Mouse (Mus musculus) limb, embryonic 12.5 days (tissue): ENCODE measurements around the gene Nfix. TPM values are rescaled to one million over a fixed set of nuclear protein-coding genes. Genes with fewer than 3 reads are reported as not detected.

Experiments
- ATAC-seq: fragments of 200-750 bp; cut with Nextera tagmentation; 2 replicates; pipeline ENCODE4 v1.8.0; 2017; ENCODE audit warnings: low read depth, moderate TSS enrichment; ENCODE audit not compliant: insufficient number of reproducible peaks, insufficient read depth, low FRiP score, low TSS enrichment
- H3K27ac ChIP-seq: fragments of 300-500 bp; sonication (generic); 2 replicates; pipeline ENCODE4 v1.5.1; 2016; ENCODE audit warnings: mild to moderate bottlenecking, moderate library complexity
- H3K27me3 ChIP-seq: fragments of 300-500 bp; sonication (generic); 2 replicates; pipeline ENCODE4 v1.6.1; 2016; ENCODE audit warnings: mild to moderate bottlenecking, moderate library complexity
- H3K36me3 ChIP-seq: fragments of 300-500 bp; sonication (generic); 2 replicates; pipeline ENCODE4 v1.6.1; 2016; ENCODE audit warnings: mild to moderate bottlenecking, moderate library complexity
- H3K4me1 ChIP-seq: fragments of 300-500 bp; sonication (generic); replicated peaks from 2 replicates; pipeline ENCODE4 v1.6.1; 2016
- H3K4me2 ChIP-seq: fragments of 300-500 bp; sonication (generic); 2 replicates; pipeline ENCODE4 v1.6.1; 2016; ENCODE audit warnings: mild to moderate bottlenecking, moderate library complexity
- H3K4me3 ChIP-seq: fragments of 300-500 bp; sonication (generic); replicated peaks from 2 replicates; pipeline ENCODE4 v1.5.1; 2016; ENCODE audit warnings: mild to moderate bottlenecking
- H3K9ac ChIP-seq: fragments of 300-500 bp; sonication (generic); replicated peaks from 2 replicates; pipeline ENCODE4 v1.6.1; 2016; ENCODE audit warnings: mild to moderate bottlenecking, moderate library complexity
- H3K9me3 ChIP-seq: fragments of 300-500 bp; sonication (generic); 2 replicates; pipeline ENCODE4 v1.6.1; 2016; ENCODE audit warnings: mild to moderate bottlenecking, moderate library complexity
- WGBS: fragments of 180-500 bp; shearing (Covaris S2); methylation state at CpG from one replicate; pipeline ENCODE4 v1.1.7; 2016; 5-methylcytosine and 5-hydroxymethylcytosine counted together
- polyA plus RNA-seq: library from polyadenylated mRNA; unstranded; fragments of >200 nt; fragmentation: Nextera tagmentation; extraction: Ambion mirVana; gene quantifications from 2 replicates; pipeline ENCODE4 v1.2.1, GENCODE M21; 2016

Gene Nfix
- polyA plus RNA-seq: 14.5 and 18.1 TPM in 2 replicates

DNA sequence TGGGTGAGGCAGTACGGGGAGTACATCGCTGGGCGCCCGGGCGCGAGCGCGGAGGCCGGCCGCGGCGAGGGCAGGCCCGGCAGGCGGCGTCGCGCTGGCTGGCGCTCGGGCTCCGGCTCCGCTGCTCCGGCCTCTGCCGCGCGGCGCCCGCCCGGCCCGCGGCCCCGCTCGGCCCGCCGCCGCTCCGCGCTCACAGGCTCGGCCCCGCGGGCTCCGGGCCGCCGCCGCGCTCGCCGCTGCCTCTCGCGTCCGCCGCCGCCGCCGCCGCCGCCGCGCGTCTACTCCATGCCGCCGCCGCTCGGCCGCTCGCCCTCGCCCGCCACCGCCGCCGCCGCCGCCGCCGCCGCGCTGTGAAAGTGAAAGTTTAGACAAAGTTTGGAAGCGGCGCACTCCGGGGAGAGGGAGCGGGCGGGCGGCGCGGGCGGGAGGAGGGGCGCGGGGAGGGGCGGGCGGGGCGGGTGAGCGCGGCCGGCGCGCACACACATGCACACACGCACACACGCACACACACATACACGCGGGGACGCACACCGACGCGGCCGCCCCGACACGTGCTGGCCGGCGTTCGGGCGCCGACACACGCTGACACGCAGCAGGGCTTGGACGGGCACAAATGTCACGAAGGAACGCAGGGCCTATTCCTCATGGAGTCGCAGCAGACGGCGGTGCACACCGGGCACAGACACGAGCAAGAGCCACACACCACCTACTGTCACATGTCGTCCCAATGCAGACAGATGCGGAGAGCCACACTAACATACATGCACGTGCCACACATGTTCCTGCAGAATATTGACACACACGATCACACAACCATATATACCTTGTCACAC, at the start of gene Nfix:
TSS of gene Nfix (minus strand) at position 346 of the 833 bp plus-strand sequence.
- peak within 1 kb of the TSS; percentile 76 for H3K4me3 ChIP-seq
- H3K4me2 ChIP-seq: peak within 1 kb of the TSS; percentile 89
- 4% methylated on average over 34 of the region's 125 CpGs for WGBS
- peak within 1 kb of the TSS; percentile 74 for H3K27ac ChIP-seq
- peaks cover 12% of the 10 kb centered on the region for H3K36me3 ChIP-seq
- ATAC-seq: no peak
- peaks cover 35% of the 10 kb centered on the region for H3K4me1 ChIP-seq
- peaks cover 86% of the 10 kb centered on the region for H3K27me3 ChIP-seq
- no peaks in the 10 kb centered on the region for H3K9me3 ChIP-seq
- H3K9ac ChIP-seq: peak within 1 kb of the TSS; percentile 95

DNA sequence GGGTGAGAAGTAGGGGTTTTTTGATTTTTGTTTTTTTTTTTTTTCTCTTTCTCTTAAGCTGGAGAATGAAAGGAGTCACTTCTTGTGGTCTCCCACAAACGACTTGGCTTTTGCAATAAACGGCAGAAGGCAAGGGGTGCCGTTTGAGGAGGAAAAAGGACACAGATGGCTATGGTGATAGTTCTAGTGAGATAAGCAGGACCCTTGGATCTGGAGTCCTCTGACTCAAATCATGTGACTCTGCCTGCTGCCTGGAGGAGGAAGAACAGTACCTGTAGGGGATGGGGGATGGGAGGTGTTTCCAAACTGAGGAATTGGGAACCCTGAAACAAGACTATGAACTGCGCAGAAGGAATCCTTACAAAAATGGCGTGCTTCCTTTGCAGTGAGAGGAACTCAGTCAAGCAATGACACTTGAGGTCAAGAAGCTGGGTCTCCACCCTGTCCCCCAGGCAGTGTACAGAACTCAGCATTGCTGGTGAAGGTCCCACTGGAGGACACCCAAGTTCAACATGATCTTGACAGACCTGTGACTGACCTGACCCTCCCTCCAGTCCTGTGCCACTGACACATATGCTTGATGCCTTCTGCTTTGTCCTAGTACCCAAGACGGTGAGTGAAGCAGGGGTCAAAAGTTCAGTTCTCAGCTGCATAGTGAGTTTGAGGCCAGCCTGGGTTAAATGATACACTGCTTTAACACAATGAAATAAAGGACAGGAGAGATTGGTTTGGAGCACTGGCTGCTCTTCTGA, 47.7 kb upstream of the Nfix start:
- WGBS: 46% methylated on average over 6 of the region's 6 CpGs
- no peak for ATAC-seq
- Histone ChIP-seq H3K27me3 (no peaks in the 10 kb centered on the region), H3K27ac (peak overlapping the region; percentile 87), H3K9ac (no peak overlapping the region), H3K36me3 (peaks cover 28% of the 10 kb centered on the region), H3K4me3 (peak overlapping the region; percentile 97), H3K4me1 (peaks cover 23% of the 10 kb centered on the region), H3K4me2 (peak overlapping the region; percentile 80), H3K9me3 (no peaks in the 10 kb centered on the region)

DNA sequence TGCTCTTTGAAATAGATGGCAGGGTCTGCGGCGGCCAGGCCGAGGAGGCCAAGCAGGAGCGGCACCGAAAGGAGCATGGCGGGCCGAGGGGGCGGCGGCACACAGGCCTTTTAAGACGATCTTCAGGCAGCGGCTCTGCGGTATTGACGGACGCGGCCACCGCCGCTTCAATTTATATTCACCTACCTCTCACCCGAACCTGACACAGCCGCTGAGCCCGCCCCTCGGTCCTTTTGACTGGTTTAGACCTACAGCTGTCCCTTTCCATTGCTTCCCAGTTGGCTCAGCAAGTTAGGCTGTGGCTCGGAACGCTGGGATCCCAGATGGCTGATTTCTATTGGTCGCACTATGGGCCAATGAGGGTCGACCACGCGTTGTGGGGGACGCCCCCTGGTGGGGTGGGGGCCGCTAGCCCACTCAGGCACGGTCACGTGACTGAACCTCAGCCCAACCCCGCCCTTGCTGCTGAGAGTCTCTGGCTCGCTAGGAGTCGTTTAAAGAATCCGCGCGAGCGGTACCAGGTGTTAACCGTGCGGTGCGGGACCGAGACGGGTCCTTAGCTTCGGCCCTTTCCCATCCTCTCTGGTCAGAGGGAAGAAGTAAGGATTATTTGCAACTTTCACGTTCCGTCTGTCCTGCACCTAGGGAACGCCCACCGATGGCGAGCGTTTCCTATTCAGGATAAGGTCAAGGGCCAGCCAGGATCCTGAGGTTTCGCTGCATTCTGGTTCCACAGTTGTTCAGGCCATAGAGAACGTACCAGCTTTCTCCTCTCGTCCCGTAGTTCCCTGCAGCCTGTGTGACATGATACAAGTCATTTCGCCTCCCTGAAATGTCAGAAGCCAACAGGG, 46.8 kb upstream of the Nfix start, which contains the start of gene Calr:
TSS of gene Calr (minus strand) at position 213 of the 851 bp plus-strand sequence.
- H3K9ac ChIP-seq: peak within 1 kb of the TSS; percentile 97
- H3K4me1 ChIP-seq: peaks cover 23% of the 10 kb centered on the region
- ATAC-seq: peak; percentile 100
- no peaks in the 10 kb centered on the region for H3K27me3 ChIP-seq
- H3K4me3 ChIP-seq: peak within 1 kb of the TSS; percentile 97
- H3K9me3 ChIP-seq: no peaks in the 10 kb centered on the region
- H3K4me2 ChIP-seq: peak within 1 kb of the TSS; percentile 80
- peak within 1 kb of the TSS; percentile 87 for H3K27ac ChIP-seq
- H3K36me3 ChIP-seq: peaks cover 37% of the 10 kb centered on the region
- under 1% methylated on average over 55 of the region's 55 CpGs for WGBS

DNA sequence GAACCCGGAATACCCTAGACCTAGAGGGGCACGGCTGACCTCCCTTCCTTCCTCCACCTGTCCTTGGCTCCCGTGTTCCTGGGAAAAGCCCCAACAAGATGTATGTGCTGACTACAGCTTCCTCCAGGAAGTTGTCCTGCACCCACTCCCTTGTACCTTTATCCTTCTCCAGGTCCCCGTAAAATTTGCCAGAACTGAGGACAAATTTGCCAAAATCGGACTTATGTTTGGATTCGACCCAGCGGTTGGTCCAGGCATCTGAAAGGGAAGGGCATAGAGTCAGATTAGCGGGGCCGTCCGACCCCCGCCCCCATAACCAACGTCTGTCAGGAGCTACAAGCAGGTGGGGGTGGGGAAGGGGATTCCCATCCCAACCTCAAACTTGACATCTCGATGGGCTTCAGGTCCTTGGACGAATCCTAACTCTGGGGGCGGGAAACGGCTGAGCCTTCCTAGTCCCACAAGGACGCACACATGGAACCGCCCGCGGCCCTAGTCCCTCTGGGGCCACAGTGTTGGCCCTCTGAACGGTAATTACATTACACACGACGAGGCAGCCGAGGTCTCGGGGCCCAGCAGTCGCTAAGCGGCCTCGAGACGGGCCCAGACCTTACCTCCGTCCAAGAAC, 46.1 kb upstream of the Nfix start:
- H3K36me3 ChIP-seq: peaks cover 45% of the 10 kb centered on the region
- H3K4me1 ChIP-seq: peaks cover 23% of the 10 kb centered on the region
- under 1% methylated on average over 30 of the region's 30 CpGs for WGBS
- H3K4me2 ChIP-seq: peak overlapping the region; percentile 80
- H3K9me3 ChIP-seq: no peaks in the 10 kb centered on the region
- H3K4me3 ChIP-seq: peak overlapping the region; percentile 97
- no peaks in the 10 kb centered on the region for H3K27me3 ChIP-seq
- peak overlapping the region; percentile 85 for H3K27ac ChIP-seq
- peak; percentile 29; the same call in 1 of the 2 replicates for ATAC-seq
- peak overlapping the region; percentile 97 for H3K9ac ChIP-seq

DNA sequence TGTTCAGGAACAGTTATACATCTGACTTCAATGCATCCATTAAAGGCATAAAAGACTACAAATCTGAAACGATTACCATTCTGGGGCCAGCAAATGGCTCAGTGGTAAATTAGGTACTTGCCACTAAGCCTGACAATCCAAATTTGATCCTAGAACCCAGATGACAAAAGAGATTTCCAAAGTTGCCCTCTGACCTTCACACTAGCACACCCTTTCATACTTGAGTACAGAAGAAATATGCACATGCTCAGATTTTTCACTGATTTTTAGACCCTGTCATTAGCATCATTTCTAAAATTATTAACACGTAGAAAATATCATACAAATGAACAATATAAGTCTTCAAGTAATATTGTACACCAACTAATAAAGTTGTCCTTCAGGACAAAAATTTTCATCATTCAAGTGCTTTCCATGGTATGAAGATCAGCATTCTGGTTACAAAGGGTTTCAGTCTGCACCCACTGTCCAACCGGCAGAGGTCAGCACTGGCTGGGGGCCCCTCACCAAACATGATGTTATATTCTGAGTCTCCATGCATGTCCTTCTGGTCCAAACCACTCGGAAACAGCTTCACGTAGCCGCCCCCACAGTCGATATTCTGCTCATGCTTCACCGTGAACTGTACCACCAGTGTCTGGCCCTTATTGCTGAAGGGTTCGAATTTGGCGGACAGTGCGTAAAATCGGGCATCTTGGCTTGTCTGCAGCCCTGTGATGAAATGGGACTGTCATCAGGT, 45.4 kb upstream of the Nfix start:
- Histone ChIP-seq H3K9me3 (no peaks in the 10 kb centered on the region), H3K4me1 (peaks cover 23% of the 10 kb centered on the region), H3K9ac (peak overlapping the region; percentile 97), H3K27me3 (no peaks in the 10 kb centered on the region), H3K27ac (peak overlapping the region; percentile 85), H3K36me3 (peaks cover 46% of the 10 kb centered on the region), H3K4me2 (peak overlapping the region; percentile 80), H3K4me3 (peak overlapping the region; percentile 97)
- ATAC-seq: no peak
- 22% methylated on average over 12 of the region's 12 CpGs for WGBS

DNA sequence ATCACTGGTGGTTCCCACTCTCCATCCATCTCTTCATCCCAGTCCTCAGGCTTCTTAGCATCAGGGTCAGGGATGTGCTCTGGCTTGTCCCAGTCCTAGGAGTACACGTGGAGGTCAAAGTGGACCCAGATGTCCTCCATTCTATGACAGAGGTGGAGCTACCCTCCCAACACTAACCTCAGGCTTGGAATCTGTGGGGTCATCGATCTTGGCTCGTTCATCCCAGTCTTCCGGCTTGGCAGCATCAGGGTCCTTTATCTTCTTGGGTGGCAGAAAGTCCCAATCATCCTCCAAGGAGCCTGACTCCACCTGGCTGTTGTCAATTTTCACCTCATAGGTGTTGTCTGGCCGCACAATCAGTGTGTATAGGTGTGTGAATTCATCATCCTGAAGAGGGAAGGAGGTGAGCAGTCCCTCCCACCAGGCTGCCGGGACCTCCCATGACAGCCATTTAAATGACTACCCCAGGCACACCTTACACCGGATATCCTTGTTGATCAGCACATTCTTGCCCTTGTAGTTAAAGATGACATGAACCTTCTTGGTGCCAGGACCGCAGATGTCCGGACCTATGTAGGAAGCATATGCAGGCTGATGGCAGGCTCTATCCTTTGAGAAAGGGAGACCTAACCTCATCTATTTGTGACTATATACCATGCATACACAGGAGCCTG, 44.4 kb upstream of the Nfix start:
- no peak for ATAC-seq
- H3K27ac ChIP-seq: no peak overlapping the region
- H3K36me3 ChIP-seq: peaks cover 47% of the 10 kb centered on the region
- peak overlapping the region; percentile 80 for H3K4me2 ChIP-seq
- H3K9me3 ChIP-seq: no peaks in the 10 kb centered on the region
- H3K4me1 ChIP-seq: peaks cover 27% of the 10 kb centered on the region
- 84% methylated on average over 9 of the region's 9 CpGs for WGBS
- H3K4me3 ChIP-seq: peak overlapping the region; percentile 97
- peak overlapping the region; percentile 97; the same call in 1 of the 2 replicates for H3K9ac ChIP-seq
- no peaks in the 10 kb centered on the region for H3K27me3 ChIP-seq

DNA sequence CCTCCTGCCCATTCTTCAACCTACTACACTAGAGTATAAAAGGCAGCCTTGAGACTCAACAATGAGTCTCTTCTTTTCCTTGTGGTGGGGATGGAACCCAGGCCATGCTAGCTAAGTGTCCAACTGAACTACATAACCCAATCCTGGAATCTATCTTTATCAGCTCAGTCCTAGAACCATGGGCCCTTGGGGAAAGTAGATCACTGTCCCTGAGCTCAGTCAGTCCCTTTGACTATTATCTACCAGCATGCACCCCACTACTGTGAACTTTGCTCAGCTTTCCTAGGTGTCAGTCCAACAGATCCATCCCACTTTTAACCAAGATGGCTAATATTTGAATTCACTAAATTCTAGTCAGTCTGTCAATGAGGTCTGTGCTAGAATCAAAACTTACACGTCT, 41.4 kb upstream of the Nfix start:
- Histone ChIP-seq H3K27ac (no peak overlapping the region; the same call in 1 of the 2 replicates), H3K4me2 (no peak overlapping the region), H3K27me3 (no peaks in the 10 kb centered on the region), H3K4me1 (peaks cover 48% of the 10 kb centered on the region), H3K9me3 (no peaks in the 10 kb centered on the region), H3K36me3 (peaks cover 77% of the 10 kb centered on the region), H3K9ac (no peak overlapping the region), H3K4me3 (no peak overlapping the region)
- 83% methylated on average over 1 of the region's 1 CpGs for WGBS
- ATAC-seq: no peak

DNA sequence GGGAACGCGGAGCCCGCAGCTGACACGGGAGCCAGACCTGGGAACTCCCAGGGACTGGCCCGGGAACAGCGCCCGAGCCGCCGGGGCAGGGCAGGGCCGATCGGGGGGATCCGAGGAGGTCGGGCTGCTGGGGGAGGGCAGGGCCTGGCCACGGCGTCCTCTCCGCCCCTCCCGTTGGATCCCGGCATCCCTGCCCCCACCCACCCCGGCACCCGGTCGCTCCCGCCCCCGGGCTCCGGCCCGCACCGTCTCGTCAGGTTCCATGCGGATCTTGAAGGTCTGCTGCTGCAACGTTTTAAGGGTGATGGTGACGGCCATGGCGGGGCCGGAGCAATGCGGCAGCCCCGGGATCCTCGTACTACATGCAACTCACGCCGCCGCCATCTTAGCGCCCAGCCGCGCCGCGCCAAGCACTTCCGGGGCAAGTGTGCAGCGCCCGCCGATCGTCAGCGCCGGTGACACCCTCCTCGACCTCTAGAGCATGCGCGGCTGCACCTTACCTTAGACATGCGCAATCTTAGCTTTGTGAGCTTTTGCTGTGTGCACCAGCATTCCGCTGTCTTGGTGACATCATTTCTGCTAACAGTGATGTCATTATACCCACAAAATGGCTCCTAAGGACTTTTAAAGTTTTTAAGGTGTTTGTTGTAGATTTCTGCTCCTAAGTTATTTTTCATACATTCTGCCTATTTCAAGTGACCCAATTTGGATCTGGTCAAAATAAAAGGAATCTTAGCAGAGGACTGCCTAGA, 40.3 kb upstream of the Nfix start, which contains the start of gene Rad23a:
TSS of gene Rad23a (minus strand) at position 418 of the 752 bp plus-strand sequence.
- peak within 1 kb of the TSS; percentile 66 for H3K4me3 ChIP-seq
- no peaks in the 10 kb centered on the region for H3K9me3 ChIP-seq
- H3K27ac ChIP-seq: peak within 1 kb of the TSS; percentile 90
- peaks cover 58% of the 10 kb centered on the region for H3K4me1 ChIP-seq
- WGBS: under 1% methylated on average over 54 of the region's 55 CpGs
- peak within 1 kb of the TSS; percentile 85 for H3K9ac ChIP-seq
- H3K36me3 ChIP-seq: peaks cover 85% of the 10 kb centered on the region
- H3K27me3 ChIP-seq: no peaks in the 10 kb centered on the region
- peak; percentile 93 for ATAC-seq
- H3K4me2 ChIP-seq: peak within 1 kb of the TSS; percentile 75

DNA sequence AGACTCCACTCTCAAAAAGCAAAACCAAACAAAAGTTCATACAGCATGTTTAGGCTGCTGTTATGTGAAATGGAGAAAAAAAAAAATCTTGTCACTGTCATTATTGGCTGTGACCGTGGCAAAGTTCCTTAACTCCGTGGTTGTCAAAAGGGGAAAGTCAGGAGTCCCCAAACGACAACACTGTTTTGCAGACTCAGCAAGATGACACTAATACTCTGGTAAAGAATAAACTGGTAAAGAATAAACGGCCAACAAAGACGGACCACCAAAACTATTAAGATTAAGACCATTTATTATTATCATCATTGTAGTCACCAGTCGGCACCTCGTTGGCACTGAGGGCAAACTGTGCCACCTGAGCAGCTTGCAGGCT, 39.7 kb upstream of the Nfix start:
- H3K4me2 ChIP-seq: peak overlapping the region; percentile 75
- H3K27ac ChIP-seq: peak overlapping the region; percentile 90
- no peaks in the 10 kb centered on the region for H3K27me3 ChIP-seq
- peak overlapping the region; percentile 66 for H3K4me3 ChIP-seq
- H3K4me1 ChIP-seq: peaks cover 53% of the 10 kb centered on the region
- no peaks in the 10 kb centered on the region for H3K9me3 ChIP-seq
- H3K36me3 ChIP-seq: peaks cover 86% of the 10 kb centered on the region
- 5% methylated on average over 7 of the region's 7 CpGs for WGBS
- peak overlapping the region; percentile 85 for H3K9ac ChIP-seq
- ATAC-seq: no peak
